Mouse (Mus musculus): ENCODE measurements around the gene Dnah1. TPM values are rescaled to one million over a fixed set of nuclear protein-coding genes. Genes with fewer than 3 reads are reported as not detected.

Gene Dnah1
- total and polyA plus RNA-seq, 2 experiments, result under 0.01 to 0.04 TPM

DNA sequence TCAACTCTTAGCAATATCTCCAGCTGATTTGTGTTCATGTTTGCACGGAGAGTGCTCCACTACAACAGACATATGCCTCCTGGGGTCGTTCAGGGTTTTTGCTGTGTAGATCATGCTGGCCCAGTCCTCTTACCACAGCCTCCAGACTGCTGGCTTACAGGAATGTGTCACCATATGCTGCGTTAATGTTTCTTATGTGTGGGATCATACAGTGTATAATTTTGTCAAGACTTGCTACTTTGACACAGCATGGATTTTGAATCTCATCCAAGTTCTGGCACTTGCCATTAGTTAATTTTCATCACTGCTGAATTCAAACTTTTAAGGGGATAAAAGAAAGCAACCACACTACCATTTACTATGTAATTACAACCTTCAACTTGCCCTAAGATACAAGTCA, 12.1 kb upstream of the Dnah1 start:
- peaks cover 2% of the 10 kb centered on the region; the same call in 1 of the 2 replicates for H3K36me3 ChIP-seq (ENCODE audit: control insufficient read depth, insufficient read depth, low read length)
- H3K27me3 ChIP-seq (ENCODE audit: control insufficient read depth, insufficient read depth, low read length), result peaks cover 2% of the 10 kb centered on the region; the same call in 1 of the 2 replicates
- no peak overlapping the region for H3K27ac ChIP-seq (replicated peaks; ENCODE audit: insufficient read depth, low read depth, low read length)
- H3K79me2 ChIP-seq (ENCODE audit: control insufficient read depth, insufficient read depth, low read length), result peaks cover 6% of the 10 kb centered on the region; the same call in 1 of the 2 replicates
- H3K4me3 ChIP-seq (ENCODE audit: insufficient read depth, low read depth, low read length), result peak overlapping the region; percentile 9; the same call in 1 of the 2 replicates
- H3K9ac ChIP-seq (ENCODE audit: low read depth, low read length), result no peak overlapping the region
- DNase-seq (ENCODE audit: extremely low read depth, low read depth, low spot score), result no peak
- WGBS, result 55% methylated on average over 3 of the region's 3 CpGs
- H3K4me1 ChIP-seq (ENCODE audit: control insufficient read depth, insufficient read depth, low read length), result peaks cover 6% of the 10 kb centered on the region
- TF ChIP-seq POLR2A (IDR thresholded peaks at IDR 0.05; ENCODE audit: extremely low read depth, insufficient read depth, low read length) (no peak), CTCF (IDR thresholded peaks at IDR 0.05; ENCODE audit: low read depth, low read length) (no peak)

DNA sequence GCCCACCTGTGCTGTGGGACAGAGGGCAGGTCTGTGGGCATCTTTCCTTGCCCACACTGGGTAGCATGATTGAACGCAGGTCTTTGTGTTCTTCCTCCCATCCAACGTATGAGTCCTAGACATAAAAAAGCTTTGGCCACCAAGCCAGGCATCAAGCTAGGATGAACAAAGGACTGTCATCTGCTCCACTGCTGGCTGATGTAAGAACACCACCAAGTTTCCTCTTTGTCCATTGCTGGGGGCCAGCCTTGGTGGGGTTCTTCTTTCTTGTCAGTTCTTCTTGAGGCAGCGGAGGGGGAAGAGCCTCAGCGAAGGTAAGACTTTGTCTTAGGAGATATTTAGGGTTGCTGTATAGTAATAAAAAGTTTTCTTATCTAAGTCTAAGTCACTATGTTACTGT, 7.3 kb upstream of the Dnah1 start:
- no peak overlapping the region for H3K9ac ChIP-seq (ENCODE audit: low read depth, low read length)
- peaks cover 2% of the 10 kb centered on the region; the same call in 1 of the 2 replicates for H3K27me3 ChIP-seq (ENCODE audit: control insufficient read depth, insufficient read depth, low read length)
- DNase-seq (ENCODE audit: extremely low read depth, low read depth, low spot score), result no peak
- no peak for TF ChIP-seq CTCF (IDR thresholded peaks at IDR 0.05; ENCODE audit: low read depth, low read length)
- no peak for TF ChIP-seq POLR2A (IDR thresholded peaks at IDR 0.05; ENCODE audit: extremely low read depth, insufficient read depth, low read length)
- no peaks in the 10 kb centered on the region for H3K36me3 ChIP-seq (ENCODE audit: control insufficient read depth, insufficient read depth, low read length)
- WGBS, result 76% methylated on average over 4 of the region's 4 CpGs
- H3K27ac ChIP-seq (replicated peaks; ENCODE audit: insufficient read depth, low read depth, low read length), result no peak overlapping the region
- no peaks in the 10 kb centered on the region for H3K79me2 ChIP-seq (ENCODE audit: control insufficient read depth, insufficient read depth, low read length)
- H3K4me1 ChIP-seq (ENCODE audit: control insufficient read depth, insufficient read depth, low read length), result no peaks in the 10 kb centered on the region
- H3K4me3 ChIP-seq (ENCODE audit: insufficient read depth, low read depth, low read length), result no peak overlapping the region

DNA sequence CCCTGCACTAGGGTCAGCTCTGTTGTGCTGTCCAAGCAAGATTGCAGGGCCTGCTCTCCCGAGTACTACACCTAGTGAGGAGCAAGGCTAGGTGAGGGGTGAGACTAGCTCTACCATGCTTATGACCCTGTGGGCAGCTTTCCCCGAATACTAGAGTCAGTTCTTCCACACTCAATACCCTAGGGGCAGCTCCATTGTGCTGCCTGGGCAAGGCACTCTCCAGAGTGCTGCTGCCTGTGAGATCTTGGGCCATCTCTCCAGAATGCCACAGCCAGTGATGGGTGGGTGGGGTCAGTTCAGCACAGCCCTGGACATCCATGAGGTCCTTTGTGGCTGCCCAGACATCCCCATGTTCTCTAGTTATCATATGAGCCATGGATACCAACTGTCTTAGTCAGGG, 6.0 kb upstream of the Dnah1 start:
- Histone ChIP-seq H3K4me3 (ENCODE audit: insufficient read depth, low read depth, low read length) (no peak overlapping the region), H3K27me3 (ENCODE audit: control insufficient read depth, insufficient read depth, low read length) (peaks cover 2% of the 10 kb centered on the region; the same call in 1 of the 2 replicates), H3K27ac (replicated peaks; ENCODE audit: insufficient read depth, low read depth, low read length) (no peak overlapping the region), H3K9ac (ENCODE audit: low read depth, low read length) (no peak overlapping the region), H3K36me3 (ENCODE audit: control insufficient read depth, insufficient read depth, low read length) (no peaks in the 10 kb centered on the region), H3K79me2 (ENCODE audit: control insufficient read depth, insufficient read depth, low read length) (no peaks in the 10 kb centered on the region), H3K4me1 (ENCODE audit: control insufficient read depth, insufficient read depth, low read length) (no peaks in the 10 kb centered on the region)
- DNase-seq (ENCODE audit: extremely low read depth, low read depth, low spot score), result no peak
- 52% methylated on average over 2 of the region's 2 CpGs for WGBS
- TF ChIP-seq POLR2A (IDR thresholded peaks at IDR 0.05; ENCODE audit: extremely low read depth, insufficient read depth, low read length) (no peak), CTCF (IDR thresholded peaks at IDR 0.05; ENCODE audit: low read depth, low read length) (no peak)

DNA sequence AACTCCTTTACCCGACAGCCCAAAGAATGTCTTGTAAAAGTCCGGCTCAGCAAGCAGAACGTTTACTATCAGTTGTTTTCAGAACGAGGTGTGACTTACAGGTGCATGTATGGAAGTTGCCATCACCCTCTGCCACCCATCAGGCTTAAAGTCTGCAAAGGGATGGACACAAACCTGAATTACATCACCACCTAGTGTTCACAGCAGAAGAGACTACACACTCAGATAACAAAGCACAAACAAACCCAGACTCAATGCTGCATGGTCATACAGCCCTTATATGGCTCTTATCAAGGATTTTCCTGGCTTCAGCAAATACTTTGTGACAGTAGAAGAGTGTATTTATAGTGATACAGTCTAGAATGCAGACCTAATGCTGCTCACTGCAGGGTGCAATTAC, 4.0 kb upstream of the Dnah1 start:
- WGBS, result 72% methylated on average over 4 of the region's 4 CpGs

DNA sequence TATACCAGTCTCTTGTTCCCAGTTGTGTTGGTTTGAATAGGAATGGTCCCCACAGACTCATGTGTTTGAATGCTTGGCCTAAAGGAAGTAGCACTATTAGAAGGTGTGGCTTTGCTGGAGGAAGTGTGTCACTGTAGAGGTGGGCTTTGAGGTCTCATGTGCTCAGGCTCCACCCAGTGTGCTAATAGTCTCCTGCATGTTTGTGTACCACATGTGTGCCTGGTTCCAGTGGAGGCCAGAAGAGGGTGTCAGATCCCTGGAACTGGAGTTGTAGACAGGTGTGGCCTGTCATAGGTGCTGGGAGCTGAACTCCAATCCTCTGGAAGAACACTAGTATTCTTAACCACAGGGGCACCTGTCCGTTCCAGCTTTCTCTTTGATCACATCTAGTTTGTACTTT, 3.5 kb upstream of the Dnah1 start:
- Histone ChIP-seq H3K27me3 (ENCODE audit: control insufficient read depth, insufficient read depth, low read length) (peaks cover 2% of the 10 kb centered on the region; the same call in 1 of the 2 replicates), H3K4me3 (ENCODE audit: insufficient read depth, low read depth, low read length) (no peak overlapping the region), H3K36me3 (ENCODE audit: control insufficient read depth, insufficient read depth, low read length) (no peaks in the 10 kb centered on the region), H3K9ac (ENCODE audit: low read depth, low read length) (no peak overlapping the region), H3K79me2 (ENCODE audit: control insufficient read depth, insufficient read depth, low read length) (no peaks in the 10 kb centered on the region), H3K27ac (replicated peaks; ENCODE audit: insufficient read depth, low read depth, low read length) (no peak overlapping the region), H3K4me1 (ENCODE audit: control insufficient read depth, insufficient read depth, low read length) (no peaks in the 10 kb centered on the region)
- 100% methylated on average over 1 of the region's 1 CpGs for WGBS
- DNase-seq (ENCODE audit: extremely low read depth, low read depth, low spot score), result no peak
- no peak for TF ChIP-seq CTCF (IDR thresholded peaks at IDR 0.05; ENCODE audit: low read depth, low read length)
- TF ChIP-seq POLR2A (IDR thresholded peaks at IDR 0.05; ENCODE audit: extremely low read depth, insufficient read depth, low read length), result no peak

More for the DNA sequence above, 4.0 kb upstream of the Dnah1 start:
- DNase-seq (ENCODE audit: extremely low read depth, low read depth, low spot score), result peak; percentile 7
- Histone ChIP-seq H3K27me3 (ENCODE audit: control insufficient read depth, insufficient read depth, low read length) (peaks cover 2% of the 10 kb centered on the region; the same call in 1 of the 2 replicates), H3K79me2 (ENCODE audit: control insufficient read depth, insufficient read depth, low read length) (no peaks in the 10 kb centered on the region), H3K4me3 (ENCODE audit: insufficient read depth, low read depth, low read length) (no peak overlapping the region), H3K27ac (replicated peaks; ENCODE audit: insufficient read depth, low read depth, low read length) (no peak overlapping the region), H3K36me3 (ENCODE audit: control insufficient read depth, insufficient read depth, low read length) (no peaks in the 10 kb centered on the region), H3K9ac (ENCODE audit: low read depth, low read length) (no peak overlapping the region), H3K4me1 (ENCODE audit: control insufficient read depth, insufficient read depth, low read length) (no peaks in the 10 kb centered on the region)
- no peak for TF ChIP-seq CTCF (IDR thresholded peaks at IDR 0.05; ENCODE audit: low read depth, low read length)

DNA sequence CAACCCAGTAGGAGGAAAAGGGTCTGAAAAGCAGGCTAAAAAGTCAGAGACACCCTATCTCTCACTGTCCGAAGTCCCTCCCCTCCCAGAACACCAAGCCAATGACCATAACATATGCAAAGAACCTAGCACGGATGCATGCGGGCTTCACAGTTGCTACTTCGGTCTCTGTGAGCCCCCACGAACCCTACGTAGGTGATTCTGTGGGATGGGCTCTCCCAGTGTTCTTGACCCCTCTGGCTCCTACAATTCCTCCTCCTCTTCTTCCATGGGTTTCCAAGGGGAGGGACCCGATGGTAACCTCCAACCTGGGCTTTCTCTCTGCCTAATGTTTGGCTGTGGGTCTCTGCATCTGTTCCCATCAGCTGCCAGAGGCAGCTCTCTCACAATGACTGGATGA, 3.1 kb upstream of the Dnah1 start:
- no peak for DNase-seq (ENCODE audit: extremely low read depth, low read depth, low spot score)

More for the DNA sequence above, 3.1 kb upstream of the Dnah1 start:
- no peak overlapping the region for H3K4me3 ChIP-seq (ENCODE audit: insufficient read depth, low read depth, low read length)
- no peak overlapping the region for H3K9ac ChIP-seq (ENCODE audit: low read depth, low read length)
- H3K27me3 ChIP-seq (ENCODE audit: control insufficient read depth, insufficient read depth, low read length), result peaks cover 2% of the 10 kb centered on the region; the same call in 1 of the 2 replicates
- no peaks in the 10 kb centered on the region for H3K4me1 ChIP-seq (ENCODE audit: control insufficient read depth, insufficient read depth, low read length)
- H3K36me3 ChIP-seq (ENCODE audit: control insufficient read depth, insufficient read depth, low read length), result no peaks in the 10 kb centered on the region
- 75% methylated on average over 7 of the region's 7 CpGs for WGBS
- H3K79me2 ChIP-seq (ENCODE audit: control insufficient read depth, insufficient read depth, low read length), result no peaks in the 10 kb centered on the region
- TF ChIP-seq POLR2A (IDR thresholded peaks at IDR 0.05; ENCODE audit: extremely low read depth, insufficient read depth, low read length) (no peak), CTCF (IDR thresholded peaks at IDR 0.05; ENCODE audit: low read depth, low read length) (no peak)
- no peak overlapping the region for H3K27ac ChIP-seq (replicated peaks; ENCODE audit: insufficient read depth, low read depth, low read length)
